Comparison of ENCODE assay signal across 28 mouse cellular contexts in the genomic region with DNA sequence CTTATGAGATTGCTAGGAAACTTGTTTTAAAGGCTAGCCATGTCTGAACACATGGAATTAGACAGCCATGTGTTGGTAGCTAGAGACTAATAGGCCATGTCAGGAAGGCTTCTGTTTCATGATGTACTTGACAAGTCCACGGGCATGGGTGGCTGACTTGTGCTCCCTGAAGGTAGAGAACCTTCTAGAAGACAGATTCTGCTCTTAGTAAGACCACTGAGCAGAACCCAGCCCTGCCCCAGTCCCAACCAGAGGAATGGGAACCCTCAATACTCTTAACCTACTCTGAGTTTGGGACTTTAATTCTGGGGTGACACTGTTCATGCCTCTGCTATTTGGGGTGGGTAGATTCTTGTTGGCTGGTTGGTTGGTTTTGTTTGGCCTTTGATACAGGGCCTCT. TPM values are rescaled to one million over a fixed set of nuclear protein-coding genes. Genes with fewer than 3 reads are reported as not detected.
DNase-seq lines count a peak whose midpoint lies in the region; ATAC-seq and TF ChIP-seq lines count a peak whose summit lies in the region.
"Had no signal": no experiment of that assay in that cellular context is flagged by ENCODE, and none has a peak within 500 bp of the region (broad histone marks: within the 10 kb centered on the region; RNA-seq: fewer than 3 reads in every experiment).

No protein-coding gene starts in this region.

- H3K9me3 ChIP-seq in liver, embryonic 12.5 days (replicated peaks) = no peaks in the 10 kb centered on the region
- no peaks in the 10 kb centered on the region for H3K9me3 ChIP-seq in liver, embryonic 11.5 days (ENCODE audit: control insufficient read depth, low read length)
- H3K9me3 ChIP-seq in liver, embryonic 15.5 days (replicated peaks) = no peaks in the 10 kb centered on the region
- H3K9me3 ChIP-seq in liver, postnatal 0 days (ENCODE audit: low read length) = no peaks in the 10 kb centered on the region
- H3K9me3 ChIP-seq: embryonic facial prominence, embryonic 13.5 days; embryonic facial prominence, embryonic 15.5 days; forebrain, embryonic 10.5 days; forebrain, embryonic 12.5 days; G1E had no signal

- DNase-seq in liver, embryonic 11.5 days (ENCODE audit: low spot score) = no peak
- no peak for DNase-seq in liver, postnatal 0 days
- no peak for DNase-seq in adrenal gland, postnatal 4 days (ENCODE audit: low spot score in 2 of 2)
- DNase-seq: adrenal gland, adult 8-10 months; cerebellum, adult 11 months; cerebellum, adult 18-20 months; cerebellum, adult 8-10 months; cerebellum, adult 9-11 months; cerebellum, postnatal 36 days; embryo, embryonic 11 days had no signal

- no peak overlapping the region for H3K9ac ChIP-seq in liver, embryonic 12.5 days
- H3K9ac ChIP-seq in liver, embryonic 11.5 days (ENCODE audit: low read depth, low read length) = no peak overlapping the region
- H3K9ac ChIP-seq in liver, embryonic 15.5 days = no peak overlapping the region
- H3K9ac ChIP-seq in liver, postnatal 0 days (replicated peaks) = no peak overlapping the region
- H3K9ac ChIP-seq: embryonic facial prominence, embryonic 13.5 days; embryonic facial prominence, embryonic 15.5 days; forebrain, embryonic 12.5 days had no signal

- TF ChIP-seq EP300 in liver, postnatal 0 days (IDR thresholded peaks at IDR 0.05; ENCODE audit: low read depth) = no peak

- H3K4me2 ChIP-seq in liver, embryonic 12.5 days = no peak overlapping the region
- H3K4me2 ChIP-seq in liver, embryonic 11.5 days = no peak overlapping the region
- no peak overlapping the region for H3K4me2 ChIP-seq in liver, embryonic 15.5 days
- no peak overlapping the region for H3K4me2 ChIP-seq in liver, postnatal 0 days (ENCODE audit: low read depth, low read length)
- H3K4me2 ChIP-seq: embryonic facial prominence, embryonic 13.5 days; embryonic facial prominence, embryonic 15.5 days; forebrain, embryonic 12.5 days had no signal

- H3K27me3 ChIP-seq in liver, embryonic 12.5 days (replicated peaks) = no peaks in the 10 kb centered on the region
- H3K27me3 ChIP-seq in liver, embryonic 11.5 days (replicated peaks; ENCODE audit: control insufficient read depth, insufficient read depth, low read length) = no peaks in the 10 kb centered on the region
- H3K27me3 ChIP-seq in liver, embryonic 15.5 days = no peaks in the 10 kb centered on the region
- H3K27me3 ChIP-seq in liver, postnatal 0 days (ENCODE audit: insufficient read depth, low read length) = no peaks in the 10 kb centered on the region
- H3K27me3 ChIP-seq: embryonic facial prominence, embryonic 13.5 days; embryonic facial prominence, embryonic 15.5 days; forebrain, embryonic 12.5 days; Patski had no signal

- no peak overlapping the region for H3K4me3 ChIP-seq in liver, embryonic 12.5 days
- H3K4me3 ChIP-seq in liver, embryonic 11.5 days (ENCODE audit: low read depth, low read length) = no peak overlapping the region
- no peak overlapping the region for H3K4me3 ChIP-seq in liver, embryonic 15.5 days (replicated peaks)
- H3K4me3 ChIP-seq in liver, postnatal 0 days (ENCODE audit: low read depth, low read length) = no peak overlapping the region
- H3K4me3 ChIP-seq: embryonic facial prominence, embryonic 13.5 days; embryonic facial prominence, embryonic 15.5 days; erythroblast, embryonic 14.5 days; forebrain, embryonic 10.5 days; forebrain, embryonic 12.5 days had no signal

- no peak for ATAC-seq in liver, embryonic 12.5 days
- ATAC-seq in liver, embryonic 11.5 days (replicated peaks; ENCODE audit: low FRiP score) = no peak
- no peak for ATAC-seq in liver, embryonic 15.5 days (ENCODE audit: insufficient read depth)
- no peak for ATAC-seq in liver, postnatal 0 days
- ATAC-seq: forebrain, embryonic 14.5 days; forebrain, embryonic 16.5 days; Patski had no signal

- H3K36me3 ChIP-seq in liver, embryonic 12.5 days = no peaks in the 10 kb centered on the region
- no peaks in the 10 kb centered on the region for H3K36me3 ChIP-seq in liver, embryonic 11.5 days (ENCODE audit: control insufficient read depth, insufficient read depth, low read length)
- no peaks in the 10 kb centered on the region for H3K36me3 ChIP-seq in liver, embryonic 15.5 days (replicated peaks)
- H3K36me3 ChIP-seq in liver, postnatal 0 days (replicated peaks; ENCODE audit: insufficient read depth, low read length) = no peaks in the 10 kb centered on the region
- H3K36me3 ChIP-seq: embryonic facial prominence, embryonic 13.5 days; embryonic facial prominence, embryonic 15.5 days; forebrain, embryonic 10.5 days; forebrain, embryonic 12.5 days; G1E had no signal

- 78% methylated on average over 1 of the region's 1 CpGs for WGBS in liver, embryonic 12.5 days (ENCODE audit: insufficient replicate concordance)
- WGBS in liver, embryonic 11.5 days = 77% methylated on average over 1 of the region's 1 CpGs
- 87% methylated on average over 1 of the region's 1 CpGs for whole genome bisulfite sequencing in liver, embryonic 15.5 days (ENCODE audit: insufficient replicate concordance)
- WGBS in liver, postnatal 0 days (ENCODE audit: insufficient replicate concordance) = 85% methylated on average over 1 of the region's 1 CpGs

- no peak for TF ChIP-seq CTCF in liver, postnatal 0 days (IDR thresholded peaks at IDR 0.05; ENCODE audit: low read depth)

- peaks cover 64% of the 10 kb centered on the region for H3K4me1 ChIP-seq in liver, embryonic 12.5 days
- peaks cover 29% of the 10 kb centered on the region for H3K4me1 ChIP-seq in liver, embryonic 11.5 days (replicated peaks; ENCODE audit: control insufficient read depth, insufficient read depth, low read length)
- H3K4me1 ChIP-seq in liver, embryonic 15.5 days (replicated peaks) = peaks cover 61% of the 10 kb centered on the region
- H3K4me1 ChIP-seq in liver, postnatal 0 days (ENCODE audit: insufficient read depth) = peaks cover 19% of the 10 kb centered on the region
- H3K4me1 ChIP-seq: embryonic facial prominence, embryonic 13.5 days; embryonic facial prominence, embryonic 15.5 days; forebrain, embryonic 10.5 days; forebrain, embryonic 12.5 days had no signal

- peak overlapping the region; percentile 96 for H3K27ac ChIP-seq in liver, embryonic 12.5 days
- H3K27ac ChIP-seq in liver, embryonic 11.5 days (ENCODE audit: low read depth, low read length) = no peak overlapping the region
- peak overlapping the region; percentile 95; the same call in 1 of the 2 replicates for H3K27ac ChIP-seq in liver, embryonic 15.5 days (replicated peaks)
- H3K27ac ChIP-seq in liver, postnatal 0 days (ENCODE audit: low read depth) = no peak overlapping the region
- H3K27ac ChIP-seq: embryonic facial prominence, embryonic 13.5 days; embryonic facial prominence, embryonic 15.5 days; forebrain, embryonic 10.5 days; forebrain, embryonic 12.5 days had no signal

RNA-seq across cellular contexts. Expression of a gene that starts 24.5 kb away (rescaled TPM):
- not detected in 2 replicates for polyA plus RNA-seq in liver, embryonic 12.5 days (2016; fragmentation: Nextera tagmentation; extraction: Ambion mirVana)
- not detected in 2 replicates for polyA plus RNA-seq in liver, embryonic 11.5 days (2014; fragmentation: Nextera tagmentation; extraction: Ambion mirVana)
- polyA plus RNA-seq in liver, embryonic 15.5 days (2015; fragmentation: Nextera tagmentation; extraction: Ambion mirVana) = not detected in 2 replicates
- polyA plus RNA-seq in liver, postnatal 0 days (2015; fragmentation: Nextera tagmentation; extraction: Ambion mirVana) = not detected in 2 replicates
- not detected for total RNA-seq in adrenal gland, postnatal 4 days (2021)
- total RNA-seq: adrenal gland, adult 18-20 months; adrenal gland, adult 8-10 months; adrenal gland, postnatal 14 days; adrenal gland, postnatal 36 days; common myeloid progenitor, adult 5-6 weeks had no signal
- polyA plus RNA-seq: activated CD4-positive, CD25-positive, alpha-beta regulatory T cell, adult 4 months; C2C12; embryonic facial prominence, embryonic 11.5 days; embryonic facial prominence, embryonic 13.5 days; embryonic facial prominence, embryonic 15.5 days; erythroblast, embryonic 14.5 days; forebrain, embryonic 10.5 days; forebrain, embryonic 12.5 days; forebrain, embryonic 14.5 days; forebrain, embryonic 16.5 days; G1E; Patski had no signal

RNA-seq across cellular contexts. Expression of a gene that starts 30.6 kb away (rescaled TPM):
- 23.5 and 24.2 TPM in 2 replicates for polyA plus RNA-seq in liver, embryonic 12.5 days (2016; fragmentation: Nextera tagmentation; extraction: Ambion mirVana)
- polyA plus RNA-seq in liver, embryonic 11.5 days (2014; fragmentation: Nextera tagmentation; extraction: Ambion mirVana) = 35.3 and 37.6 TPM in 2 replicates
- polyA plus RNA-seq in liver, embryonic 15.5 days (2015; fragmentation: Nextera tagmentation; extraction: Ambion mirVana) = 15.8 and 16.5 TPM in 2 replicates
- polyA plus RNA-seq in liver, postnatal 0 days (2015; fragmentation: Nextera tagmentation; extraction: Ambion mirVana) = 12.4 and 13.2 TPM in 2 replicates
- total RNA-seq in adrenal gland, postnatal 4 days (2021) = 10 to 100 TPM; 28.7 to 29.6 TPM

RNA-seq across cellular contexts. Expression of a gene that starts 35.0 kb away (rescaled TPM):
- polyA plus RNA-seq in liver, embryonic 12.5 days (2016; fragmentation: Nextera tagmentation; extraction: Ambion mirVana) = 16.1 and 16.5 TPM in 2 replicates
- polyA plus RNA-seq in liver, embryonic 11.5 days (2014; fragmentation: Nextera tagmentation; extraction: Ambion mirVana) = 30.8 and 32.9 TPM in 2 replicates
- polyA plus RNA-seq in liver, embryonic 15.5 days (2015; fragmentation: Nextera tagmentation; extraction: Ambion mirVana) = 5.6 TPM in 2 replicates
- polyA plus RNA-seq in liver, postnatal 0 days (2015; fragmentation: Nextera tagmentation; extraction: Ambion mirVana) = 5.8 and 6.4 TPM in 2 replicates
- 10 to 100 TPM; 64.0 to 65.5 TPM for total RNA-seq in adrenal gland, postnatal 4 days (2021)

Comparison
In these comparisons a context has a peak if more than half of its experiments do, and no peak if none do; other contexts are left out.
1. H3K27ac ChIP-seq: peak in liver, embryonic 12.5 days (single experiment) and liver, embryonic 15.5 days (single experiment); none in liver, embryonic 11.5 days (single experiment) and liver, postnatal 0 days (single experiment).